Mouse (Mus musculus) heart, postnatal 0 days (tissue): ENCODE data around the gene Cbx2.

Experiments used
- CTCF ChIP-seq: IDR thresholded peaks from 2 replicates; pipeline ENCODE4 v1.5.1; 2016; ENCODE audit warnings: antibody characterized with exemption, control low read depth, low read depth
- EP300 ChIP-seq: IDR thresholded peaks from 2 replicates; pipeline ENCODE4 v1.6.1; 2016; ENCODE audit warnings: antibody characterized with exemption, low read depth

DNA sequence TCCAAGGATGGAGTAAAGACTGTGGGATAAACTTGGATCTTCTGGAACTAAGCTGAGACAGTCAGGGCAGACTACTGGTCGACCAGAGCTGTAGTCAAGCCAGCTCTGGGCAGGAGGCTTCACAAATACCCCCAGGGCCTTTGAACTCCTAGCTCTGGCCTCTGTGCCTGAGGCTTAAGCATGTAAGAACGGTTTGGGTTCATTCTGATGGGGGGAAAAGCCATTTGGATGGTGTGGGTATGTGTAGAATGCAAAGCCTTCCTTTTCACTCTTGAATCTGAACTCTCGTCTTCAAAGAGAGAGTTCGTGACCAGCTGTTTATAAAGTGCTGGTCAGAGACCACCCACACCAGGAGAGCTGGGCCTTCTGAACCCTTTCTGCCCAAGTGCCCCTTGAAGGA lies 55.0 kb downstream of the Cbx2 start:
- TF ChIP-seq CTCF (no peak), EP300 (no peak)
